Mouse (Mus musculus) liver, embryonic 14.5 days (tissue): ENCODE data around the gene Fam71b. TPM values are rescaled to one million over a fixed set of nuclear protein-coding genes. Genes with fewer than 3 reads are reported as not detected.

Source experiments
- ATAC-seq: fragments of 200-750 bp; cut with Nextera tagmentation; 2 replicates; pipeline ENCODE4 v1.8.0; 2017; ENCODE audit warnings: moderate number of reproducible peaks, mild to moderate bottlenecking, moderate library complexity; ENCODE audit not compliant: insufficient read depth
- DNase-seq, 3 experiments: peaks; one replicate each; pipeline ENCODE4 v3.0.0-alpha.2; 2012 to 2013; ENCODE audit warnings: low read depth in 3 of 3, low spot score in 3 of 3
- H3K27ac ChIP-seq: fragments of 300-500 bp; sonication (generic); 2 replicates; pipeline ENCODE4 v1.5.1; 2014; ENCODE audit warnings: moderate library complexity, mild to moderate bottlenecking, control low read depth, inconsistent platforms
- H3K27me3 ChIP-seq: fragments of 300-500 bp; sonication (generic); 2 replicates; pipeline ENCODE4 v1.6.1; 2014; ENCODE audit warnings: mild to moderate bottlenecking, low read length, moderate library complexity; ENCODE audit not compliant: control insufficient read depth, insufficient read depth
- H3K36me3 ChIP-seq: fragments of 300-500 bp; sonication (generic); replicated peaks from 2 replicates; pipeline ENCODE4 v1.6.1; 2014; ENCODE audit warnings: low read depth; ENCODE audit not compliant: control insufficient read depth, insufficient read depth
- H3K4me1 ChIP-seq, 2 experiments: fragments of 200-500 bp in 1 of 2; fragments of 300-500 bp in 1 of 2; sonication (generic) in 1 of 2; replicated peaks; 2 replicates each; pipeline ENCODE4 v1.6.1; 2012 to 2014; ENCODE audit warnings: antibody characterized with exemption in 1 of 2, inconsistent platforms in 1 of 2, low read length in 1 of 2; ENCODE audit not compliant: control insufficient read depth in 2 of 2, insufficient read depth in 2 of 2
- H3K4me2 ChIP-seq: fragments of 300-500 bp; sonication (generic); 2 replicates; pipeline ENCODE4 v1.6.1; 2014; ENCODE audit warnings: low read depth, mild to moderate bottlenecking, control low read depth, moderate library complexity
- H3K4me3 ChIP-seq, 2 experiments: fragments of 200-500 bp in 1 of 2; fragments of 300-500 bp in 1 of 2; sonication (generic) in 1 of 2; 2 replicates each; pipeline ENCODE4 v1.5.1; 2012 to 2014; ENCODE audit warnings: low read depth in 2 of 2, low read length in 2 of 2, mild to moderate bottlenecking in 2 of 2, control low read depth in 1 of 2, inconsistent platforms in 1 of 2, moderate library complexity in 1 of 2; ENCODE audit not compliant: insufficient read depth in 1 of 2
- H3K9ac ChIP-seq: fragments of 300-500 bp; sonication (generic); replicated peaks from 2 replicates; pipeline ENCODE4 v1.6.1; 2014; ENCODE audit warnings: mild to moderate bottlenecking, control low read depth, moderate library complexity
- H3K9me3 ChIP-seq: fragments of 300-500 bp; sonication (generic); 2 replicates; pipeline ENCODE4 v1.6.1; 2016; ENCODE audit warnings: low read length, mixed read lengths; ENCODE audit not compliant: control insufficient read depth
- CTCF ChIP-seq: IDR thresholded peaks from 2 replicates; pipeline ENCODE4 v1.5.1; 2016; ENCODE audit warnings: antibody characterized with exemption, low read depth, control low read depth
- EP300 ChIP-seq: IDR thresholded peaks from 2 replicates; pipeline ENCODE4 v1.6.1; 2016; ENCODE audit warnings: antibody characterized with exemption, low read depth
- WGBS: fragments of 180-500 bp; shearing (Covaris S2); extraction: QIAGEN DNeasy Blood & Tissue Kit; methylation state at CpG from one replicate; pipeline ENCODE4 v1.1.7; 2014; ENCODE audit not compliant: insufficient replicate concordance; 5-methylcytosine and 5-hydroxymethylcytosine counted together
- polyA plus RNA-seq, 2 experiments: library from polyadenylated mRNA; depleted of rRNA in 1 of 2; stranded (reverse) in 1 of 2; unstranded in 1 of 2; fragments of >200 nt; fragmentation: Nextera tagmentation in 1 of 2; extraction: Ambion mirVana in 1 of 2; gene quantifications; 2 replicates each; pipeline versions ENCODE4 v1.2.1 to v1.2.3; 2012 to 2014

The Fam71b gene
- polyA plus RNA-seq, 2 experiments: 0.03 TPM; not detected in 1

DNA sequence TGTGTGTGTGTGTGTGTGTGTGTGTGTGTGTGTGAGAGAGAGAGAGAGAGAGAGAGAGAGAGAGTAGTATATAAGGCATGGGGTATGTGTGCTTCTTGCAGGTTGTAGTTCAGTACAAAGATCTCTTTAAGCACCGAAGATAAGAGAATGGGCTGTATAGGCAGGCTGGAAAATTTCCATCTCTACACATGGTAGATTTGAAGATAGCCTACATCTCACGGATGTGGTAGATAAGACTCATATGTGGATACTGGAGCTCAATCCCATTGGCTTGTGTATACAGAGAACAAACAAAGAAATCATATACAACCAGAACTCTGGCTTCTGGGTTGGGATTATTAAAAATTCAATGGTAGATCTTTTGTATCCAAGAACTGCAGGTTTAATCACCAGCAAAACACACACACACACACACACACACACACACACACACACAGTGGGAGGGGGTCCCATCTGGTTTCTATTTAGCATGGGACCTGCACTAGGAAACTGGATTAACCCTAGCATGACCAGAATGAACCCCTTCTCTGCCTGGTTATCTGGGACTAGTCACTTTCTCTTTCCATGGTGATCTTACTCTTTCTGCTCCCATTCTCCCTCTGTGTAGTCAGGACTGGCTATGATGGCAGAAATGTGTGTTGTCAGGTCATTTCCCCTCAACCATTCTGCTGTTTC is 35.2 kb upstream of the Fam71b start:
- ATAC-seq (no peak), DNase-seq (no peak)
- Histone ChIP-seq H3K4me3 (no peak overlapping the region), H3K27ac (no peak overlapping the region), H3K4me2 (no peak overlapping the region), H3K9me3 (no peaks in the 10 kb centered on the region), H3K9ac (no peak overlapping the region), H3K27me3 (no peaks in the 10 kb centered on the region), H3K4me1 (no peaks in the 10 kb centered on the region), H3K36me3 (no peaks in the 10 kb centered on the region)
- 64% methylated on average over 2 of the region's 2 CpGs for WGBS
- no peak for TF ChIP-seq CTCF

DNA sequence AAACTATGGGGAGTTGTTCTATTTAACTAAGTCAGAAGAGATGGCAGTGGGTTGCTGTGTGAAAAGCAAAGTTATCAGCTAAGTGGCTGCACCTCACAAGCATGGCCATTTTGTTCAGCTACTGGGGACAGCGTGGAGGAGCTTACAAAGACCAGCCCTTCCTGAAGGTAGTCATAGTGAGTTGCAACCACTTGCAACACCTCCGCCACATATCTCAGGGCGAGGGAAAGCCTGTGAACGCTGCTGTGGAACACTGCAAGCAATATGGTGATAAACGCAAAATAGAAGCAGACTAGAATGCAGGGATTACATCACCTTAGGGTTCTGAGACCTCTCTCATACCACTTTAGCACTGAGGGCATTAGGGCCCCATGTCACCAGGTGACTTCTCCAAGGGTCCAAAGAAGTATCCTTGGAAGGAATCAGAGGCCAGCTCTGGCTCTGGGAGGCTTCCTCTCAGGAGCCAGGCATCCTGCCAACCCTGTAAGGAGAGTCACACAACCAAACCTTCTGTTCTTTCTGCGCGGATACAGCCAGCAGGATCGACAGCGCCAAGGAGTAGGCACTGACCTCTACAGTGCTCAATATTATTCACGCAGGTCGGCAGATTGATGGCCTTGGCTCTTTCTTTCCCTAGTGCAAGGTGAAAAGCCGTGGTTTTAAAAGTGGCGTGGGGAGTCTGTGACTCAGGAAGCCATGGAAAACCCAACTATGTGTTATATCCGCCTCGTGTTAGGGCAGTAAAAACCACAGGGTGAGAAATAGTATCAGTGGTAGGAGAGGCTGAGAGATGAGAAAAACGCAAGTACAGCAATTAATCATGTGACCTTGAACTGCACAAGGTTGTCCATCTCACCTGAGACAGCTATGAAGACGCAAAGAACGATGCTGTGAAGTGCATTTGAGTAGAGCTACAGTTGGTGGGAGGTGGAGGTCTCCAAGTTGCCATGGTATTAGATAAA is 34.0 kb upstream of the Fam71b start:
- H3K9ac ChIP-seq: no peak overlapping the region
- DNase-seq: no peak
- no peak overlapping the region for H3K27ac ChIP-seq
- no peaks in the 10 kb centered on the region for H3K4me1 ChIP-seq
- H3K4me3 ChIP-seq: no peak overlapping the region
- H3K9me3 ChIP-seq: no peaks in the 10 kb centered on the region
- no peaks in the 10 kb centered on the region for H3K27me3 ChIP-seq
- H3K36me3 ChIP-seq: no peaks in the 10 kb centered on the region
- no peak overlapping the region for H3K4me2 ChIP-seq
- no peak for ATAC-seq
- TF ChIP-seq CTCF (no peak), EP300 (no peak)
- 51% methylated on average over 18 of the region's 18 CpGs for WGBS

DNA sequence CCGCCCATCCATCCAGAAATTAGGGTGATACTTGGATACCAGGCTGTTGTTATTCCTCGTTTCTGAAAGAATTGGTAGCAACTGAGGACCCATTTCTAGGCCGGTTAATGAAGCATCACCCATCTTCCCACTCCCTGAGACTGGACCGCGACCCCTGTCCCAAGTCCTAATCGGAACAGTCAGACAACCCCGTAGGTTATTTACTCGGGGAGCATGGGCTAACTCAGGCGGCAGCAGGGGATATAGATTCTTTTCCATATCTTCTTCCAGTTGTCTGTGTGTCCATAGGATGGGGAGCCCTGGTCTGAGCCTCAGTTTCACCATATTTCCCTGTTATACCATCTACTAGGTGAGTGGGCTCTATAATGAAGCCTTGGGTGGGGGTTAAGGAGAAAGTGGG is 32.5 kb upstream of the Fam71b start:
- ATAC-seq (no peak), DNase-seq (no peak)
- 78% methylated on average over 9 of the region's 9 CpGs for WGBS
- H3K36me3 ChIP-seq: no peaks in the 10 kb centered on the region
- H3K4me1 ChIP-seq: no peaks in the 10 kb centered on the region
- no peak overlapping the region for H3K4me2 ChIP-seq
- H3K4me3 ChIP-seq: no peak overlapping the region
- no peak overlapping the region for H3K27ac ChIP-seq
- no peaks in the 10 kb centered on the region for H3K9me3 ChIP-seq
- no peak for TF ChIP-seq EP300
- TF ChIP-seq CTCF: no peak
- no peak overlapping the region for H3K9ac ChIP-seq
- H3K27me3 ChIP-seq: no peaks in the 10 kb centered on the region

DNA sequence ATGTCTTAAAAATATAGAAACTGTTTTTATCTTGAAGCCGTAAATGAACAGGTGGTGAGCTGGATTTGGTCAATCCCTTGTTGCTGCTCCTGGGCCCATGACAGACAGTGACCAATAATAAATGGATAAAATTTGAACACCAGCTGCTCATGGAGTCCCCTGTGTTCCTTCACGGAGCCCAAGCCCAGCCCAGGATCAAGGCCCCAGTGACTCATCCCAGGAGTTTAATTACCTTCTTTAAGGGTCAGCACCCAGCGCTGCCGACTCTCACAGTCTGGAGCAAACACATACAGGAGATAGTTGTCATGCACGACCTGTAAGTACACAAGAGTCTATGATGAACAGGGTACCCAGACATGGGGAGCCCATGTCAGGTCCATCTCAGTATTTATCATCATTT is 30.6 kb upstream of the Fam71b start:
- H3K27ac ChIP-seq: no peak overlapping the region
- TF ChIP-seq EP300 (no peak), CTCF (no peak)
- no peaks in the 10 kb centered on the region for H3K9me3 ChIP-seq
- H3K4me3 ChIP-seq: no peak overlapping the region
- no peaks in the 10 kb centered on the region for H3K4me1 ChIP-seq
- no peak overlapping the region for H3K4me2 ChIP-seq
- H3K27me3 ChIP-seq: no peaks in the 10 kb centered on the region
- no peak overlapping the region for H3K9ac ChIP-seq
- no peak for ATAC-seq
- H3K36me3 ChIP-seq: no peaks in the 10 kb centered on the region
- 66% methylated on average over 5 of the region's 5 CpGs for WGBS
- DNase-seq: no peak

DNA sequence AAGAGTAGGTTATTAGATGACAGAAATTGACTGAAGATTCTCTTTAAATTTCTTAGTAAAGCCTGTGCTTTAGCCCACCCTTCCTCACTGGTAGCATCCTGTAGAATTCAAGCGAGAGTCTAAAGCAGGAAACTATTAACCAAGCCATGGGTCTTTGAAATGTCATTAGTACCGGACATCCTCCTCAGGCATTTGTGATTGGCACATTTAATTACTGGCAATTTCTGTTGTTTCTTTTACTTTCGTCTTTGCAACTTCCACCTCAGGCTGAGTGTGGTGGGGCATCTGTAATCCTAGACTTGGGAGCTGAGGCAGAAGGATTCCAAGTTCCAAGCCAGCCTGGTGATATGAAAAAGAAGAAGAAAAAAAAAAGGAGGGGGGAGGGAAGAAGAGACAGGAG is 30.0 kb upstream of the Fam71b start:
- Histone ChIP-seq H3K9me3 (no peaks in the 10 kb centered on the region), H3K4me3 (no peak overlapping the region), H3K4me2 (no peak overlapping the region), H3K9ac (no peak overlapping the region), H3K4me1 (no peaks in the 10 kb centered on the region), H3K27ac (no peak overlapping the region), H3K27me3 (no peaks in the 10 kb centered on the region), H3K36me3 (no peaks in the 10 kb centered on the region)
- 32% methylated on average over 3 of the region's 3 CpGs for WGBS
- ATAC-seq: no peak
- no peak for DNase-seq
- no peak for TF ChIP-seq EP300
- no peak for TF ChIP-seq CTCF
